Mouse (Mus musculus) CH12.LX (cell line): ENCODE results near the gene Dpp6.

Experiments
- CHD2 ChIP-seq: IDR thresholded peaks from 2 replicates; pipeline ENCODE4 v1.6.1; 2011; ENCODE audit warnings: low read length, improper control_type of control experiment
- CTCF ChIP-seq, 2 experiments: IDR thresholded peaks in 1 of 2; conservative IDR thresholded peaks in 1 of 2; 2 replicates each; pipeline ENCODE4 v1.5.1; 2011 to 2012; ENCODE audit warnings: low read depth in 2 of 2, low read length in 2 of 2, improper control_type of control experiment in 1 of 2, inconsistent platforms in 1 of 2, mild to moderate bottlenecking in 1 of 2, moderate library complexity in 1 of 2
- ELF1 ChIP-seq: IDR thresholded peaks from 2 replicates; pipeline ENCODE4 v1.6.1; 2014; ENCODE audit warnings: low read depth, mild to moderate bottlenecking, inconsistent platforms, low read length, improper control_type of control experiment
- EP300 ChIP-seq: IDR thresholded peaks from 2 replicates; pipeline ENCODE4 v1.6.1; 2011; ENCODE audit warnings: low read length, improper control_type of control experiment
- GABPA ChIP-seq: IDR thresholded peaks from 2 replicates; pipeline ENCODE4 v1.6.1; 2012; ENCODE audit warnings: low read depth, low read length, improper control_type of control experiment, inconsistent platforms; ENCODE audit not compliant: insufficient replicate concordance
- JUND ChIP-seq: conservative IDR thresholded peaks from 2 replicates; pipeline ENCODE4 v1.6.1; 2011; ENCODE audit warnings: low read depth, low read length, improper control_type of control experiment
- MAX ChIP-seq: IDR thresholded peaks from 2 replicates; pipeline ENCODE4 v1.6.1; 2011; ENCODE audit warnings: low read length, improper control_type of control experiment
- MAZ ChIP-seq: IDR thresholded peaks from 2 replicates; pipeline ENCODE4 v1.6.1; 2012; ENCODE audit warnings: low read depth, mild to moderate bottlenecking, inconsistent platforms, low read length, improper control_type of control experiment, moderate library complexity
- POLR2A ChIP-seq: IDR thresholded peaks from 2 replicates; pipeline ENCODE4 v1.6.1; 2011; ENCODE audit warnings: low read depth, mild to moderate bottlenecking, improper control_type of control experiment, low read length
- POLR2AphosphoS2 ChIP-seq: IDR thresholded peaks from 2 replicates; pipeline ENCODE4 v1.6.1; 2011; ENCODE audit warnings: low read depth, low read length, improper control_type of control experiment
- SIN3A ChIP-seq: IDR thresholded peaks from 2 replicates; pipeline ENCODE4 v1.6.1; 2012; ENCODE audit warnings: low read length, improper control_type of control experiment, inconsistent platforms
- ZMIZ1 ChIP-seq: IDR thresholded peaks from 2 replicates; pipeline ENCODE4 v1.6.1; 2012; ENCODE audit warnings: low read depth, mild to moderate bottlenecking, inconsistent platforms, low read length, improper control_type of control experiment
- ZNF384 ChIP-seq: IDR thresholded peaks from 2 replicates; pipeline ENCODE4 v1.6.1; 2012; ENCODE audit warnings: low read depth, low read length, improper control_type of control experiment, inconsistent platforms

GRCm38 (mm10) chr5:27623876-27624275 is 806.9 kb downstream of the Dpp6 start:
- no peak for TF ChIP-seq SIN3A
- TF ChIP-seq POLR2A: no peak
- no peak for TF ChIP-seq EP300
- TF ChIP-seq MAX: no peak
- no peak for TF ChIP-seq MAZ
- TF ChIP-seq GABPA: no peak
- no peak for TF ChIP-seq CHD2
- no peak for TF ChIP-seq CTCF (conservative IDR thresholded peaks at IDR 0.05 in 1 of 2, IDR thresholded peaks at IDR 0.05 in 1 of 2; ENCODE audit: low read depth in 2 of 2, low read length in 2 of 2)
- TF ChIP-seq ZNF384: no peak
- no peak for TF ChIP-seq ZMIZ1
- no peak for TF ChIP-seq JUND
- no peak for TF ChIP-seq ELF1
- no peak for TF ChIP-seq POLR2AphosphoS2
